Mouse (Mus musculus) spleen, embryonic (tissue): ENCODE measurements around the gene Itga6.
"Not testable (repeated sequence)": the region's sequence is repeated elsewhere in the genome, so short reads cannot be mapped to it uniquely, and the experiment has no call there.

Experiments
- CTCF ChIA-PET: fragments of 350-600 bp; sonication (Branson Sonifier 250); formaldehyde crosslinking; loops from one replicate; lab custom pipeline; 2022; lab: Charles Lee

The Itga6 gene

GRCm38 (mm10) chr2:71745610-71746374, at the start of gene Itga6:
Gene Itga6 (plus strand): TSS chr2:71745616.
- CTCF ChIA-PET = no interaction called here

GRCm38 (mm10) chr2:71696776-71697175, 48.6 kb upstream of the Itga6 start:
- CTCF ChIA-PET = no interaction called here

- CTCF ChIA-PET = no interaction called here
Measured at GRCm38 (mm10) chr2:71697408-71698336, 47.7 kb upstream of the Itga6 start.

GRCm38 (mm10) chr2:71698366-71698765, 47.0 kb upstream of the Itga6 start:
- CTCF ChIA-PET = no interaction called here

GRCm38 (mm10) chr2:71698942-71699341, 46.5 kb upstream of the Itga6 start:
- CTCF ChIA-PET = no interaction called here

- CTCF ChIA-PET = no interaction called here
Measured at GRCm38 (mm10) chr2:71701341-71701740, 44.1 kb upstream of the Itga6 start.

GRCm38 (mm10) chr2:71704309-71704708, 41.1 kb upstream of the Itga6 start:
- CTCF ChIA-PET = interaction anchor here (0.6 kb wide), 1 partner anchor 59 kb away, joined by 12 read pairs; no protein-coding TSS in a partner anchor

GRCm38 (mm10) chr2:71708886-71709285, 36.5 kb upstream of the Itga6 start:
- CTCF ChIA-PET = no interaction called here

- CTCF ChIA-PET = no interaction called here
Measured at GRCm38 (mm10) chr2:71711640-71712039, 33.8 kb upstream of the Itga6 start.

GRCm38 (mm10) chr2:71714416-71714815, 31.0 kb upstream of the Itga6 start:
- CTCF ChIA-PET = no interaction called here

- CTCF ChIA-PET = no interaction called here
Measured at GRCm38 (mm10) chr2:71719005-71719386, 26.4 kb upstream of the Itga6 start.

GRCm38 (mm10) chr2:71719387-71720034, 25.9 kb upstream of the Itga6 start:
- CTCF ChIA-PET = no interaction called here

- CTCF ChIA-PET = not testable (repeated sequence)
Measured at GRCm38 (mm10) chr2:71720556-71720955, 24.9 kb upstream of the Itga6 start.

GRCm38 (mm10) chr2:71722913-71723312, 22.5 kb upstream of the Itga6 start:
- CTCF ChIA-PET = no interaction called here

- CTCF ChIA-PET = no interaction called here
Measured at GRCm38 (mm10) chr2:71723623-71724022, 21.8 kb upstream of the Itga6 start.

GRCm38 (mm10) chr2:71724028-71724427, 21.4 kb upstream of the Itga6 start:
- CTCF ChIA-PET = no interaction called here

- CTCF ChIA-PET = no interaction called here
Measured at GRCm38 (mm10) chr2:71725446-71725845, 20.0 kb upstream of the Itga6 start.

GRCm38 (mm10) chr2:71726883-71727676, 18.3 kb upstream of the Itga6 start:
- CTCF ChIA-PET = no interaction called here

GRCm38 (mm10) chr2:71728341-71728740, 17.1 kb upstream of the Itga6 start:
- CTCF ChIA-PET = no interaction called here

GRCm38 (mm10) chr2:71728796-71729195, 16.6 kb upstream of the Itga6 start:
- CTCF ChIA-PET = no interaction called here
